Mouse (Mus musculus): ENCODE measurements at regions not wholly inside any gene's neighbourhood (a gene's known extent, or its start where the extent isn't known, plus 50 kb on each side); places are given as distances from the start of the nearest gene placed in this dataset.

DNA sequence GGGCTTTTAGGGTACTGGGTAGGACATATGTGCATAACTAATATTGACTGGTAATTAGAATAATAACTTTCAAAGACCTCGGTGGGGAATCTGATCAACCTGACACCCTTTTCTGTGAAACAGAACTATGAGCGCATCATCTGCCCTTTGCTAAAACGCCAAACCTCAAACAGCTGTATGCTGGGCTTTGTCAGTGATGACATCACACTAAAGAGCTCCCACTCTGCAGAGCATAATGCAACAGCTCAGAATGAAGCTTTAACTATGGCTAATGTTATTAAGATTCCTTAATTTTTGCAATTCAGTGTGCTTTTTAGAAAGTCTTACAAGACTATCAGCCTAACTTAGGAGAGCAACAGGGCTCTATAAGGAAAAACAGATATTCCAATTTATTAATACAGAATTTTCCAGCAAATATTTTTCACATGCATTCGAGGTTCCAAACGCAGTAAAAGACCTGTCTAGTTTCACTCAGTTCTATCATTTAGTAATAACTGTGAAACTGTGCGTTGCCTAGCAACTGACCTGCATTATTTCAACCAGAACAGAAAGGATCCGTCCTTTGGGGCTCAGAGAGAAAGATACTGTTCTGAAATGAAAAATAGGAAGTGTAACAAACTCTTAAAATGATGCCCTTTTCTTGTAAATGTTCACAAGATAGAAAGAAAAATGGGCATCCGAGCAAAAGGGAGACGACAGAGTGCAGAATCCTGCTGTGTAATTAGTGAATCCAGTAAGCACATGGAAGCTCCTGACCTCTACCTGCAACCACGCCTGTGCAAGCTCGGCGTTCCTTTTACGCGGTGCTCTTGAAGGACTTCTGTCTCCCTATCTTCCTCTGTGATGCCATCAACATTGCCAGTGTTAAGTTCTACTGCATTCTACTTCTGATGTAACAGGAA, 242.6 kb upstream of the Ank start:
- H3K4me2 ChIP-seq (ENCODE audit: low read depth, low read length) = no peak overlapping the region
- H3K36me3 ChIP-seq (ENCODE audit: control insufficient read depth, insufficient read depth, low read length) = no peaks in the 10 kb centered on the region
- no peak overlapping the region for H3K9ac ChIP-seq (ENCODE audit: low read length)
- no peak overlapping the region for H3K4me3 ChIP-seq (ENCODE audit: low read length)
- no peaks in the 10 kb centered on the region for H3K27me3 ChIP-seq (ENCODE audit: control insufficient read depth, insufficient read depth, low read depth, low read length)
- no peaks in the 10 kb centered on the region for H3K9me3 ChIP-seq (ENCODE audit: control insufficient read depth, low read length)
- ATAC-seq (ENCODE audit: low read depth) = no peak
- WGBS = 66% methylated on average over 14 of the region's 14 CpGs
- no peaks in the 10 kb centered on the region for H3K4me1 ChIP-seq (replicated peaks; ENCODE audit: control insufficient read depth, insufficient read depth, low read length)
- no peak overlapping the region for H3K27ac ChIP-seq (ENCODE audit: low read length)

DNA sequence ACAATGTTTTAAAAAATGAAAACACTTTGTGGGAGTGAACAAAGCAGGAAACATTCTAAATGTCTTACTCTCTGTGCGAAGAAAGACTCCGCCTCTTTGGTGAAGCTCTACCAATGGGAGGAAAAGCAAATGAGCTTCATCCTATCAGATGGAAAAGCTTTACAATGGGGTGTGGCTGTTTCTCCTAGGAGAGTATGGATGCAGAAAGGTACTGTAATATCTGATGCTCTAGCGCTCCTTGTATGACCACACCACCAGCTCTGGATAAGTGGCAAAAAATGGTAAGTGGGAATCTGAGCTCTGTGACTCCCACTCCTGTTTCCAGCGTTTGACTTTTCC, 242.0 kb upstream of the Ank start:
- 77% methylated on average over 4 of the region's 4 CpGs for WGBS

DNA sequence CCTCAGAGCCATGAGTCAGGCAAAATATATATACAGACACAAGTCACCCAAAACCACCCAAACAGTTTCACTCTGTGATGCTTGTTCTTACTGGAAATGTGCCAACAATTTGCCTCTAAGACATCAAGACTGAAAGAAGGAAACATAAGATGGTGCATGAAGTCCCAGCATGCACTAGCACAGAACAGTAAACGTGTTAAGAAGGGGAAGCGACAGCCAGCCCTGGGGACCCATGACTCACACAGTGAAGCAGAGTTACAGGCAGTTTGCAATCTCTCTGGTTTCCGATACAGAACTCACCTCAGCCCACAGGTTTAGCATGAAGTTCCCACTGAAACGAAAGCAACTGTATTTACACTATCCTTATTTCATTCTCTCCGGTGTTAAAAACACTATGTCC, 233.7 kb upstream of the Ank start:
- H3K36me3 ChIP-seq (ENCODE audit: control insufficient read depth, insufficient read depth, low read length) = no peaks in the 10 kb centered on the region
- 71% methylated on average over 5 of the region's 5 CpGs for WGBS
- no peaks in the 10 kb centered on the region for H3K4me1 ChIP-seq (replicated peaks; ENCODE audit: control insufficient read depth, insufficient read depth, low read length)
- no peak overlapping the region for H3K4me3 ChIP-seq (ENCODE audit: low read length)
- no peak for ATAC-seq (ENCODE audit: low read depth)
- H3K27ac ChIP-seq (ENCODE audit: low read length) = no peak overlapping the region
- no peaks in the 10 kb centered on the region for H3K9me3 ChIP-seq (ENCODE audit: control insufficient read depth, low read length)
- no peak overlapping the region for H3K4me2 ChIP-seq (ENCODE audit: low read depth, low read length)
- H3K9ac ChIP-seq (ENCODE audit: low read length) = no peak overlapping the region
- H3K27me3 ChIP-seq (ENCODE audit: control insufficient read depth, insufficient read depth, low read depth, low read length) = no peaks in the 10 kb centered on the region

More for the DNA sequence above, 242.0 kb upstream of the Ank start:
- H3K4me3 ChIP-seq (ENCODE audit: low read length) = no peak overlapping the region
- H3K4me1 ChIP-seq (replicated peaks; ENCODE audit: control insufficient read depth, insufficient read depth, low read length) = no peaks in the 10 kb centered on the region
- H3K27me3 ChIP-seq (ENCODE audit: control insufficient read depth, insufficient read depth, low read depth, low read length) = no peaks in the 10 kb centered on the region
- no peak overlapping the region for H3K9ac ChIP-seq (ENCODE audit: low read length)
- H3K4me2 ChIP-seq (ENCODE audit: low read depth, low read length) = no peak overlapping the region
- no peak overlapping the region for H3K27ac ChIP-seq (ENCODE audit: low read length)
- H3K36me3 ChIP-seq (ENCODE audit: control insufficient read depth, insufficient read depth, low read length) = no peaks in the 10 kb centered on the region
- no peak for ATAC-seq (ENCODE audit: low read depth)
- H3K9me3 ChIP-seq (ENCODE audit: control insufficient read depth, low read length) = no peaks in the 10 kb centered on the region

DNA sequence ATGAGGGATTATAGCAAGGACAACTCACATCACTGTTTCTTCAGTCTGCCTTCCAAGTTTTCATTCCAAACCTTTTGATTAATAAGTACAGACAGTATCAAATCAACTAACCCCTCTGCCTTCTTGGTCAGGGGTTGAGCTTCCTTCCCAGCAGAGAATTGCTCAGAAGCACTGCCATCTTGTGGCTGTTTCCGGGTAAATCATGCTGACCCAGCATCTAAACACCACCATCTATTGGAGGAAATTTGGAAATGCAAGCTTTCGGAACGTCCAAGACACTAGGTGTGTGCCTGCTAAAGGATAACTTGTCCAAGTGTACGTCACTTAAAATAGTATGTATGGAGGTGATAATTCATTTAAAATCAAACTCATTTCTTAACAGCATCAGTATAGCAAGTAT, 231.7 kb upstream of the Ank start:
- H3K4me3 ChIP-seq (ENCODE audit: low read length) = no peak overlapping the region
- no peak for ATAC-seq (ENCODE audit: low read depth)
- 11% methylated on average over 4 of the region's 4 CpGs for WGBS
- no peaks in the 10 kb centered on the region for H3K36me3 ChIP-seq (ENCODE audit: control insufficient read depth, insufficient read depth, low read length)
- H3K9me3 ChIP-seq (ENCODE audit: control insufficient read depth, low read length) = no peaks in the 10 kb centered on the region
- no peak overlapping the region for H3K9ac ChIP-seq (ENCODE audit: low read length)
- no peaks in the 10 kb centered on the region for H3K4me1 ChIP-seq (replicated peaks; ENCODE audit: control insufficient read depth, insufficient read depth, low read length)
- no peak overlapping the region for H3K27ac ChIP-seq (ENCODE audit: low read length)
- no peak overlapping the region for H3K4me2 ChIP-seq (ENCODE audit: low read depth, low read length)
- H3K27me3 ChIP-seq (ENCODE audit: control insufficient read depth, insufficient read depth, low read depth, low read length) = no peaks in the 10 kb centered on the region

DNA sequence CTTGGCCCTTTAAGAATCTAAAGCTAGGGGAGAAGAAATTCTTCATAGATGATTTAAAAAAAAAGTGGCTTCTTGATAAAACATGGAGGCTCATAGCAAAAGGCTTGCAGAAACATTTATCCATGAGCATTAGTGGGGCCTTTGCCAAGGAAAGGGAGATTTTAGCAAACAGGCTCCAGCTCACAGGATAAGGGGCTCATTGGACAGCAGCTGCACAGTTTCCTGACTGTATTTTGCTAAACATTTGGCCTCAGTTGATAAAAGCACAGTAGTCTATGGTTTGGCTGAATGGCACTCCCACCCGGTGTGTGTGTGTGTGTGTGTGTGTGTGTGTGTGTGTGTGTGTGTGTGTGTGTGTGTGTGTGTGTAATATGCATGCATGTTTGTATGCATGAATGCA, 228.2 kb upstream of the Ank start:
- Histone ChIP-seq H3K9ac (ENCODE audit: low read length) (no peak overlapping the region), H3K27ac (ENCODE audit: low read length) (no peak overlapping the region), H3K4me2 (ENCODE audit: low read depth, low read length) (no peak overlapping the region), H3K9me3 (ENCODE audit: control insufficient read depth, low read length) (no peaks in the 10 kb centered on the region), H3K4me1 (replicated peaks; ENCODE audit: control insufficient read depth, insufficient read depth, low read length) (no peaks in the 10 kb centered on the region), H3K36me3 (ENCODE audit: control insufficient read depth, insufficient read depth, low read length) (no peaks in the 10 kb centered on the region), H3K4me3 (ENCODE audit: low read length) (no peak overlapping the region), H3K27me3 (ENCODE audit: control insufficient read depth, insufficient read depth, low read depth, low read length) (no peaks in the 10 kb centered on the region)
- WGBS = 55% methylated on average over 1 of the region's 1 CpGs
- ATAC-seq (ENCODE audit: low read depth) = peak; percentile 74

DNA sequence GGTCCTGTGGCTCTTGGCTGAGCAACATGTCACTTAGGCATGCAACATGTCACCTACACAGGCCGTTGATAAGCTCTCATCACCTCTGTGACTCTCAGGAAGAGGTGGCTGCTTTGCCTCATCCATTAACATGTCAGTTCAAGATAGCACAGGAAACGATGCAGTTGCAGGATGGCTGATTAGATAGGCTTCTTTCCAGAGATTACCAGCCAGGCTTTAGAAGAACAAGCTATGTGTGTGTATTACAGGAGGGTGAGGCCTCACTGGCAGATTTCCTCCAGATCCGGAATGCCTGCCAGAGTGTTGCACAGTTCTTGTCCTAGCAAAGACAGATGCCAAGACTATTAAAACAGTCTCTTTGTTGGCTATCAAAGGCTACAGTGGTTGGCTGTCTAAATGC, 220.2 kb upstream of the Ank start:
- no peaks in the 10 kb centered on the region for H3K36me3 ChIP-seq (ENCODE audit: control insufficient read depth, insufficient read depth, low read length)
- no peak overlapping the region for H3K27ac ChIP-seq (ENCODE audit: low read length)
- H3K4me2 ChIP-seq (ENCODE audit: low read depth, low read length) = no peak overlapping the region
- no peaks in the 10 kb centered on the region for H3K4me1 ChIP-seq (replicated peaks; ENCODE audit: control insufficient read depth, insufficient read depth, low read length)
- H3K9ac ChIP-seq (ENCODE audit: low read length) = no peak overlapping the region
- H3K27me3 ChIP-seq (ENCODE audit: control insufficient read depth, insufficient read depth, low read depth, low read length) = no peaks in the 10 kb centered on the region
- peak; percentile 75 for ATAC-seq (ENCODE audit: low read depth)
- no peak overlapping the region for H3K4me3 ChIP-seq (ENCODE audit: low read length)
- no peaks in the 10 kb centered on the region for H3K9me3 ChIP-seq (ENCODE audit: control insufficient read depth, low read length)
- WGBS = 9% methylated on average over 3 of the region's 3 CpGs

DNA sequence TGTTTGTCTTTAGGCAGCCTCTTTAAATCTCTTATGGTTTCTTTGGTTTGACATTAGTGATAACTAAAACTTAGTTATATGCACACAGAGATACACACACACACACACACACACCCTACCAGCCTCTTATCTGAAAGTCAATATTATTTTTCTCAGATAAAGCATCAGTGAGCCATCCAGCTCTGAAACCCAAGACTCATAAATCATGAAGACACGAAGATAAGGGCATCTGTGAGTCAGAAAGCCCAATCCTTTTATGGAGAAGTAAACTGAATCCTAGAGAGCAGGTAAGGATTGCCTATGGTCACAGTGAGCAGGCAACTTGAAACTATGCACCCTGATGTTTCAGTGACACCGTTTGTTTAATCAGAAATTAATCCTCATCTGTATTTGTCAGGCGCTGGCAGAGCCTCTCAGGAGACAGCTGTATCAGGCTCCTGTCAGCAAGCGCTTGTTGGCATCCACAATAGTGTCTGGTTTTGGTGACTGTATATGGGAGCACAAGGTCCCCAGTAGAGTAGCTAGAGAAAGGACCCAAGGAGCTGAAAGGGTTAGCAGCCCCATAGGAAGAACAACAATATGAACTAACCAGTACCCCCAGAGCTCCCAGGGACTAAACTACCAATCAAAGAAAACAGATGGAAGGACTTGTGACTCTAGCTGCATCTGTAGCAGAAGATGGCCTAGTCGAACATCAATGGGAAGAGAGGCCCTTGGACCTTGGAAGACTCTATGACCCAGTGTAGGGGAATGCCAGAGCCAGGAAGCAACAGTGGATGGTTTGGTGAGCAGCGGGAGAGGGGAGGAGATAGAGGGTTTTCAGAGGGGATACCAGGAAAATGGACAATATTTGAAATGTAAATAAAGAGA, 207.3 kb upstream of the Ank start:
- Histone ChIP-seq H3K4me3 (ENCODE audit: low read length) (no peak overlapping the region), H3K9ac (ENCODE audit: low read length) (no peak overlapping the region), H3K4me2 (ENCODE audit: low read depth, low read length) (no peak overlapping the region), H3K27ac (ENCODE audit: low read length) (no peak overlapping the region), H3K9me3 (ENCODE audit: control insufficient read depth, low read length) (no peaks in the 10 kb centered on the region), H3K4me1 (replicated peaks; ENCODE audit: control insufficient read depth, insufficient read depth, low read length) (no peaks in the 10 kb centered on the region), H3K27me3 (ENCODE audit: control insufficient read depth, insufficient read depth, low read depth, low read length) (no peaks in the 10 kb centered on the region), H3K36me3 (ENCODE audit: control insufficient read depth, insufficient read depth, low read length) (no peaks in the 10 kb centered on the region)
- ATAC-seq (ENCODE audit: low read depth) = no peak
- 33% methylated on average over 6 of the region's 6 CpGs for WGBS

DNA sequence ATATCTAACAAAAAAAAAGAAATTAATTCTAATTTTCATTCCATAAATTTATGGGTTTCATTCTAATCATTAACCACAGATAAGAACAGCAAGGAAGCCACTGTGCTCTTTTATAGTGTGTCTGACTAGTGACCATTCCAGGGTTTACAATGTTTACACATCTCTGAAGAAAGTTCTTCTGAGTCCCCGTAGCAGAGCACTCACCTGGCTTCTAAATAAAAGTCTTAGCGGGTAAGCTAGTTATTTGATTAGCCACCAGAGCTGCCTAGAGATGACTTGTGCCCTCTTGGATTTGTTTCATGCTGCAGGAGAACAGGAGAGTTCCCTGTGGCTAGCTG, 206.7 kb upstream of the Ank start:
- ATAC-seq (ENCODE audit: low read depth) = no peak
- H3K4me1 ChIP-seq (replicated peaks; ENCODE audit: control insufficient read depth, insufficient read depth, low read length) = no peaks in the 10 kb centered on the region
- no peak overlapping the region for H3K4me2 ChIP-seq (ENCODE audit: low read depth, low read length)
- H3K27me3 ChIP-seq (ENCODE audit: control insufficient read depth, insufficient read depth, low read depth, low read length) = no peaks in the 10 kb centered on the region
- no peak overlapping the region for H3K9ac ChIP-seq (ENCODE audit: low read length)
- no peak overlapping the region for H3K27ac ChIP-seq (ENCODE audit: low read length)
- H3K9me3 ChIP-seq (ENCODE audit: control insufficient read depth, low read length) = no peaks in the 10 kb centered on the region
- WGBS = 39% methylated on average over 2 of the region's 2 CpGs
- H3K4me3 ChIP-seq (ENCODE audit: low read length) = no peak overlapping the region
- H3K36me3 ChIP-seq (ENCODE audit: control insufficient read depth, insufficient read depth, low read length) = no peaks in the 10 kb centered on the region

DNA sequence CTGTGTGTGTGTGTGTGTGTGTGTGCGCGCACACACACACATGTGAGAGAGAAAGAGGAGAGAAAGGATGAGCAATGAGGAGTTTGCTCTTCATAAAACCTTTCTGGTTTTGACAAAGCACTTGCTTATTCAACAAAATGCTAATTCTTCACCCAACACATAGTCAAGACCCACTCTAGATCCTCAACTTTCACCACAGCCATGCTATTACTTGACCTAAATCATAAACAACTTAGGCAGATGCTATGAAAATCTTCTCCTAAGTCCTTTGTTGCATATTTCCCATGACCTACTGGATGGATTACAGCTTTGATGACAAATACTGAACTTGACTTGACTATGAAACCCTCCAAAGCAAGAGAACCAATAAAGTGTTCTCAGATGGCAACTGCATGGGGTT, 196.3 kb upstream of the Ank start:
- ATAC-seq (ENCODE audit: low read depth) = peak; percentile 57; the same call in 1 of the 2 replicates

More for the DNA sequence above, 196.3 kb upstream of the Ank start:
- Histone ChIP-seq H3K4me1 (replicated peaks; ENCODE audit: control insufficient read depth, insufficient read depth, low read length) (no peaks in the 10 kb centered on the region), H3K27ac (ENCODE audit: low read length) (no peak overlapping the region), H3K4me3 (ENCODE audit: low read length) (no peak overlapping the region), H3K9me3 (ENCODE audit: control insufficient read depth, low read length) (no peaks in the 10 kb centered on the region), H3K27me3 (ENCODE audit: control insufficient read depth, insufficient read depth, low read depth, low read length) (no peaks in the 10 kb centered on the region), H3K4me2 (ENCODE audit: low read depth, low read length) (no peak overlapping the region), H3K9ac (ENCODE audit: low read length) (no peak overlapping the region), H3K36me3 (ENCODE audit: control insufficient read depth, insufficient read depth, low read length) (no peaks in the 10 kb centered on the region)
- 43% methylated on average over 2 of the region's 2 CpGs for WGBS
